Comparison of ENCODE assay signal across 10 mouse cellular contexts in genomic region chr10:79971183-79971497, GRCm38 (mm10). TPM values are rescaled to one million over a fixed set of nuclear protein-coding genes. Genes with fewer than 3 reads are reported as not detected.
DNase-seq lines count a peak whose midpoint lies in the region; ATAC-seq and TF ChIP-seq lines count a peak whose summit lies in the region.
"Had no signal": no experiment of that assay in that cellular context is flagged by ENCODE, and none has a peak within 500 bp of the region (broad histone marks: within the 10 kb centered on the region; RNA-seq: fewer than 3 reads in every experiment).

No protein-coding gene starts in this region.

- peaks cover 58% of the 10 kb centered on the region for H3K36me3 ChIP-seq in embryonic facial prominence, embryonic 13.5 days
- H3K36me3 ChIP-seq in intestine, embryonic 16.5 days (ENCODE audit: control insufficient read depth, insufficient read depth, low read length), result peaks cover 24% of the 10 kb centered on the region
- peaks cover 50% of the 10 kb centered on the region for H3K36me3 ChIP-seq in neural tube, embryonic 13.5 days

- WGBS in embryonic facial prominence, embryonic 13.5 days, result 2% methylated on average over 21 of the region's 21 CpGs
- WGBS in intestine, embryonic 16.5 days, result 4% methylated on average over 21 of the region's 21 CpGs
- WGBS in neural tube, embryonic 13.5 days, result 3% methylated on average over 21 of the region's 21 CpGs

- no peak for ATAC-seq in embryonic facial prominence, embryonic 13.5 days (ENCODE audit: insufficient number of reproducible peaks, insufficient read depth, low FRiP score, low TSS enrichment, low read depth)
- ATAC-seq in intestine, embryonic 16.5 days, result 0 out of 2 replicates have a peak, but pooled peaks have one; percentile 11
- no peak for ATAC-seq in neural tube, embryonic 13.5 days (ENCODE audit: low read depth)
- ATAC-seq: Patski had no signal

- peak overlapping the region; percentile 98 for H3K4me2 ChIP-seq in embryonic facial prominence, embryonic 13.5 days
- H3K4me2 ChIP-seq in intestine, embryonic 16.5 days (ENCODE audit: low read depth, low read length), result peak overlapping the region; percentile 85
- peak overlapping the region; percentile 57 for H3K4me2 ChIP-seq in neural tube, embryonic 13.5 days

- peak overlapping the region; percentile 83 for H3K9ac ChIP-seq in embryonic facial prominence, embryonic 13.5 days
- peak overlapping the region; percentile 64 for H3K9ac ChIP-seq in intestine, embryonic 16.5 days (ENCODE audit: low read depth, low read length)
- H3K9ac ChIP-seq in neural tube, embryonic 13.5 days, result peak overlapping the region; percentile 58

- peaks cover 15% of the 10 kb centered on the region for H3K27me3 ChIP-seq in embryonic facial prominence, embryonic 13.5 days
- peaks cover 15% of the 10 kb centered on the region for H3K27me3 ChIP-seq in intestine, embryonic 16.5 days (replicated peaks; ENCODE audit: control insufficient read depth, insufficient read depth, low read length)
- H3K27me3 ChIP-seq in neural tube, embryonic 13.5 days, result peaks cover 53% of the 10 kb centered on the region
- H3K27me3 ChIP-seq: Patski had no signal

- H3K27ac ChIP-seq in layer of hippocampus, adult 2 months, result no peak overlapping the region
- peak overlapping the region; percentile 48 for H3K27ac ChIP-seq in embryonic facial prominence, embryonic 13.5 days
- H3K27ac ChIP-seq in intestine, embryonic 16.5 days (ENCODE audit: low read length), result no peak overlapping the region
- no peak overlapping the region for H3K27ac ChIP-seq in neural tube, embryonic 13.5 days (replicated peaks)
- H3K27ac ChIP-seq: macrophage had no signal

- no peaks in the 10 kb centered on the region for H3K9me3 ChIP-seq in embryonic facial prominence, embryonic 13.5 days
- no peaks in the 10 kb centered on the region for H3K9me3 ChIP-seq in intestine, embryonic 16.5 days (ENCODE audit: control insufficient read depth, low read length)
- H3K9me3 ChIP-seq in neural tube, embryonic 13.5 days, result no peaks in the 10 kb centered on the region

- TF ChIP-seq CTCF in layer of hippocampus, adult 2 months (conservative IDR thresholded peaks at IDR 0.05), result no peak

- no peak for DNase-seq in layer of hippocampus, adult 2 months (ENCODE audit: low spot score in 2 of 2)
- no peak for DNase-seq in layer of hippocampus, adult 9-10 months (ENCODE audit: low spot score)
- DNase-seq in spleen, postnatal 10 days (ENCODE audit: low spot score in 2 of 2), result no peak
- DNase-seq in cerebellum, postnatal 36 days, result no peak
- no peak for DNase-seq in gastrocnemius, adult 18-20 months (ENCODE audit: low spot score)

- H3K4me3 ChIP-seq in layer of hippocampus, adult 2 months, result peak overlapping the region; percentile 24; the same call in 1 of the 2 replicates
- peak overlapping the region; percentile 63 for H3K4me3 ChIP-seq in embryonic facial prominence, embryonic 13.5 days
- H3K4me3 ChIP-seq in intestine, embryonic 16.5 days (ENCODE audit: low read length), result peak overlapping the region; percentile 51
- H3K4me3 ChIP-seq in neural tube, embryonic 13.5 days, result peak overlapping the region; percentile 31

- peaks cover 18% of the 10 kb centered on the region for H3K4me1 ChIP-seq in embryonic facial prominence, embryonic 13.5 days
- H3K4me1 ChIP-seq in intestine, embryonic 16.5 days (ENCODE audit: control insufficient read depth, insufficient read depth, low read length), result peaks cover 10% of the 10 kb centered on the region
- peaks cover 9% of the 10 kb centered on the region for H3K4me1 ChIP-seq in neural tube, embryonic 13.5 days (replicated peaks)

RNA-seq across cellular contexts. Expression of gene Grin3b, which starts 0.6 kb away (rescaled TPM):
- under 1 TPM in 1 of 2 experiments, not detected in 1; 0.15 TPM for total RNA-seq in layer of hippocampus, adult 2 months (2021)
- 0.52 and 0.83 TPM in 2 replicates for polyA plus RNA-seq in embryonic facial prominence, embryonic 13.5 days (2015; fragmentation: Nextera tagmentation; extraction: Ambion mirVana)
- 0.15 and 0.16 TPM in 2 replicates for polyA plus RNA-seq in intestine, embryonic 16.5 days (2015; fragmentation: Nextera tagmentation; extraction: Ambion mirVana)
- polyA plus RNA-seq in neural tube, embryonic 13.5 days (2015; fragmentation: Nextera tagmentation; extraction: Ambion mirVana), result 0.58 and 0.61 TPM in 2 replicates
- total RNA-seq in gastrocnemius, adult 18-20 months (2021), result under 1 TPM; 0.32 to 0.59 TPM
- polyA plus RNA-seq: macrophage had no signal

RNA-seq across cellular contexts. Expression of gene Wdr18, which starts 11.2 kb away (rescaled TPM):
- 10 to 100 TPM; 44.8 to 47.0 TPM for total RNA-seq in layer of hippocampus, adult 2 months (2021)
- 97.7 and 106 TPM in 2 replicates for polyA plus RNA-seq in embryonic facial prominence, embryonic 13.5 days (2015; fragmentation: Nextera tagmentation; extraction: Ambion mirVana)
- 86.2 and 96.6 TPM in 2 replicates for polyA plus RNA-seq in intestine, embryonic 16.5 days (2015; fragmentation: Nextera tagmentation; extraction: Ambion mirVana)
- polyA plus RNA-seq in neural tube, embryonic 13.5 days (2015; fragmentation: Nextera tagmentation; extraction: Ambion mirVana), result 67.0 and 85.7 TPM in 2 replicates
- total RNA-seq in gastrocnemius, adult 18-20 months (2021), result 10 to 100 TPM; 21.0 to 22.9 TPM

RNA-seq across cellular contexts. Expression of gene Tmem259, which starts 13.0 kb away (rescaled TPM):
- 100 to 1,000 TPM; 124 TPM for total RNA-seq in layer of hippocampus, adult 2 months (2021)
- 15.4 and 17.0 TPM in 2 replicates for polyA plus RNA-seq in embryonic facial prominence, embryonic 13.5 days (2015; fragmentation: Nextera tagmentation; extraction: Ambion mirVana)
- 7.0 and 9.7 TPM in 2 replicates for polyA plus RNA-seq in intestine, embryonic 16.5 days (2015; fragmentation: Nextera tagmentation; extraction: Ambion mirVana)
- 21.0 and 21.4 TPM in 2 replicates for polyA plus RNA-seq in neural tube, embryonic 13.5 days (2015; fragmentation: Nextera tagmentation; extraction: Ambion mirVana)
- total RNA-seq in gastrocnemius, adult 18-20 months (2021), result 10 to 100 TPM; 68.7 to 84.2 TPM

RNA-seq across cellular contexts. Expression of gene Cnn2, which starts 17.2 kb away (rescaled TPM):
- total RNA-seq in layer of hippocampus, adult 2 months (2021), result 1 to 10 TPM; 5.4 to 5.6 TPM
- 298 and 319 TPM in 2 replicates for polyA plus RNA-seq in embryonic facial prominence, embryonic 13.5 days (2015; fragmentation: Nextera tagmentation; extraction: Ambion mirVana)
- 226 and 245 TPM in 2 replicates for polyA plus RNA-seq in intestine, embryonic 16.5 days (2015; fragmentation: Nextera tagmentation; extraction: Ambion mirVana)
- 55.6 and 56.2 TPM in 2 replicates for polyA plus RNA-seq in neural tube, embryonic 13.5 days (2015; fragmentation: Nextera tagmentation; extraction: Ambion mirVana)
- 10 to 100 TPM in 1 of 2 experiments, 1 to 10 TPM in 1; 5.2 to 10.5 TPM for total RNA-seq in gastrocnemius, adult 18-20 months (2021)

RNA-seq across cellular contexts. Expression of gene Abca7, which starts 25.2 kb away (rescaled TPM):
- 10 to 100 TPM; 10.7 to 11.0 TPM for total RNA-seq in layer of hippocampus, adult 2 months (2021)
- polyA plus RNA-seq in embryonic facial prominence, embryonic 13.5 days (2015; fragmentation: Nextera tagmentation; extraction: Ambion mirVana), result 2.2 and 2.6 TPM in 2 replicates
- 3.3 and 3.4 TPM in 2 replicates for polyA plus RNA-seq in intestine, embryonic 16.5 days (2015; fragmentation: Nextera tagmentation; extraction: Ambion mirVana)
- polyA plus RNA-seq in neural tube, embryonic 13.5 days (2015; fragmentation: Nextera tagmentation; extraction: Ambion mirVana), result 7.7 and 8.1 TPM in 2 replicates
- total RNA-seq in gastrocnemius, adult 18-20 months (2021), result 1 to 10 TPM; 6.6 to 7.6 TPM
